Mouse (Mus musculus) heart, embryonic 13.5 days (tissue): Measurements from ENCODE around the gene Erbb4. TPM values are rescaled to one million over a fixed set of nuclear protein-coding genes. Genes with fewer than 3 reads are reported as not detected.

Source experiments
- ATAC-seq: fragments of 200-750 bp; cut with Nextera tagmentation; 2 replicates; pipeline ENCODE4 v1.8.0; 2017; ENCODE audit warnings: moderate TSS enrichment; ENCODE audit not compliant: insufficient number of reproducible peaks, low FRiP score, low TSS enrichment; ENCODE audit errors: extremely low read depth
- H3K27ac ChIP-seq: fragments of 300-500 bp; sonication (generic); replicated peaks from 2 replicates; pipeline ENCODE4 v1.5.1; 2015; ENCODE audit warnings: moderate library complexity, mild to moderate bottlenecking, inconsistent platforms
- H3K27me3 ChIP-seq: fragments of 300-500 bp; sonication (generic); replicated peaks from 2 replicates; pipeline ENCODE4 v1.6.1; 2015; ENCODE audit warnings: mild to moderate bottlenecking, inconsistent platforms
- H3K36me3 ChIP-seq: fragments of 300-500 bp; sonication (generic); 2 replicates; pipeline ENCODE4 v1.6.1; 2015; ENCODE audit warnings: mild to moderate bottlenecking, inconsistent platforms
- H3K4me1 ChIP-seq: fragments of 300-500 bp; sonication (generic); 2 replicates; pipeline ENCODE4 v1.6.1; 2015; ENCODE audit warnings: inconsistent platforms
- H3K4me2 ChIP-seq: fragments of 300-500 bp; sonication (generic); 2 replicates; pipeline ENCODE4 v1.6.1; 2015; ENCODE audit warnings: inconsistent platforms, mild to moderate bottlenecking, moderate library complexity
- H3K4me3 ChIP-seq: fragments of 300-500 bp; sonication (generic); 2 replicates; pipeline ENCODE4 v1.5.1; 2015; ENCODE audit warnings: moderate library complexity, mild to moderate bottlenecking, inconsistent platforms
- H3K9ac ChIP-seq: fragments of 300-500 bp; sonication (generic); 2 replicates; pipeline ENCODE4 v1.6.1; 2015; ENCODE audit warnings: inconsistent platforms, mild to moderate bottlenecking, moderate library complexity
- H3K9me3 ChIP-seq: fragments of 300-500 bp; sonication (generic); 2 replicates; pipeline ENCODE4 v1.6.1; 2016; ENCODE audit warnings: inconsistent platforms
- WGBS: fragments of 180-500 bp; shearing (Covaris S2); methylation state at CpG from one replicate; pipeline ENCODE4 v1.1.7; 2015; ENCODE audit warnings: mixed read lengths; 5-methylcytosine and 5-hydroxymethylcytosine counted together
- polyA plus RNA-seq: library from polyadenylated mRNA; unstranded; fragments of >200 nt; fragmentation: Nextera tagmentation; extraction: Ambion mirVana; gene quantifications from 2 replicates; pipeline ENCODE4 v1.2.1, GENCODE M21; 2015

Erbb4 gene
- polyA plus RNA-seq, 1 experiment from 2014 or later, result 6.2 TPM

- peaks cover 18% of the 10 kb centered on the region for H3K4me1 ChIP-seq
- H3K9ac ChIP-seq, result peak overlapping the region; percentile 92
- 0 out of 2 replicates have a peak, but pooled peaks cover 4% of the 10 kb centered on the region for H3K27me3 ChIP-seq
- peak overlapping the region; percentile 98 for H3K27ac ChIP-seq
- H3K4me2 ChIP-seq, result peak overlapping the region; percentile 81
- under 1% methylated on average over 29 of the region's 29 CpGs for WGBS
- peak overlapping the region; percentile 86 for H3K4me3 ChIP-seq
- ATAC-seq, result no peak
- H3K9me3 ChIP-seq, result no peaks in the 10 kb centered on the region
- H3K36me3 ChIP-seq, result no peaks in the 10 kb centered on the region
Observed at GRCm38 (mm10) chr1:69105493-69106321, 2.2 kb downstream of the Erbb4 start.

- under 1% methylated on average over 13 of the region's 13 CpGs for WGBS
- ATAC-seq, result no peak
- H3K4me3 ChIP-seq, result peak overlapping the region; percentile 86
- peak overlapping the region; percentile 98 for H3K27ac ChIP-seq
- no peaks in the 10 kb centered on the region for H3K36me3 ChIP-seq
- H3K27me3 ChIP-seq, result 0 out of 2 replicates have a peak, but pooled peaks cover 4% of the 10 kb centered on the region
- H3K4me2 ChIP-seq, result peak overlapping the region; percentile 81
- H3K9me3 ChIP-seq, result no peaks in the 10 kb centered on the region
- peaks cover 22% of the 10 kb centered on the region for H3K4me1 ChIP-seq
- H3K9ac ChIP-seq, result peak overlapping the region; percentile 92
Observed at GRCm38 (mm10) chr1:69105096-69105492, 2.8 kb downstream of the Erbb4 start.

- Histone ChIP-seq H3K27ac (0 out of 2 replicates have a peak overlapping the region, but pooled peaks have one; percentile 28), H3K36me3 (no peaks in the 10 kb centered on the region), H3K4me3 (peak overlapping the region; percentile 0; the same call in 1 of the 2 replicates), H3K27me3 (0 out of 2 replicates have a peak, but pooled peaks cover 4% of the 10 kb centered on the region), H3K9me3 (no peaks in the 10 kb centered on the region), H3K4me1 (peaks cover 22% of the 10 kb centered on the region), H3K4me2 (peak overlapping the region; percentile 56), H3K9ac (peak overlapping the region; percentile 50; the same call in 1 of the 2 replicates)
- WGBS, result 51% methylated on average over 6 of the region's 6 CpGs
- no peak for ATAC-seq
Observed at GRCm38 (mm10) chr1:69103211-69103706, 4.6 kb downstream of the Erbb4 start.

- no peak overlapping the region for H3K4me2 ChIP-seq
- H3K27me3 ChIP-seq, result 0 out of 2 replicates have a peak, but pooled peaks cover 4% of the 10 kb centered on the region
- H3K36me3 ChIP-seq, result no peaks in the 10 kb centered on the region
- no peaks in the 10 kb centered on the region for H3K9me3 ChIP-seq
- H3K27ac ChIP-seq, result no peak overlapping the region
- no peak overlapping the region for H3K9ac ChIP-seq
- H3K4me1 ChIP-seq, result peaks cover 22% of the 10 kb centered on the region
- no peak overlapping the region for H3K4me3 ChIP-seq
- no peak for ATAC-seq
- 80% methylated on average over 2 of the region's 2 CpGs for WGBS
Observed at GRCm38 (mm10) chr1:69101670-69102069, 6.2 kb downstream of the Erbb4 start.

GRCm38 (mm10) chr1:69093052-69093451 lies 14.8 kb downstream of the Erbb4 start:
- H3K4me3 ChIP-seq, result no peak overlapping the region
- peaks cover 20% of the 10 kb centered on the region for H3K4me1 ChIP-seq
- no peaks in the 10 kb centered on the region for H3K36me3 ChIP-seq
- no peak overlapping the region for H3K27ac ChIP-seq
- H3K27me3 ChIP-seq, result no peaks in the 10 kb centered on the region
- H3K4me2 ChIP-seq, result no peak overlapping the region
- WGBS, result 41% methylated on average over 3 of the region's 3 CpGs
- H3K9ac ChIP-seq, result no peak overlapping the region
- no peaks in the 10 kb centered on the region for H3K9me3 ChIP-seq
- ATAC-seq, result no peak

GRCm38 (mm10) chr1:69089331-69089730 lies 18.5 kb downstream of the Erbb4 start:
- whole genome bisulfite sequencing, result 50% methylated on average over 1 of the region's 1 CpGs

GRCm38 (mm10) chr1:69085753-69086152 lies 22.1 kb downstream of the Erbb4 start:
- H3K4me3 ChIP-seq, result peak overlapping the region; percentile 44
- H3K27me3 ChIP-seq, result no peaks in the 10 kb centered on the region
- H3K4me2 ChIP-seq, result peak overlapping the region; percentile 64
- no peaks in the 10 kb centered on the region for H3K9me3 ChIP-seq
- no peaks in the 10 kb centered on the region for H3K36me3 ChIP-seq
- 31% methylated on average over 6 of the region's 6 CpGs for WGBS
- H3K9ac ChIP-seq, result peak overlapping the region; percentile 70
- peak overlapping the region; percentile 92 for H3K27ac ChIP-seq
- ATAC-seq, result no peak
- peaks cover 32% of the 10 kb centered on the region for H3K4me1 ChIP-seq

More at GRCm38 (mm10) chr1:69089331-69089730, 18.5 kb downstream of the Erbb4 start:
- Histone ChIP-seq H3K9ac (no peak overlapping the region), H3K27me3 (no peaks in the 10 kb centered on the region), H3K27ac (no peak overlapping the region), H3K4me3 (no peak overlapping the region), H3K36me3 (no peaks in the 10 kb centered on the region), H3K4me1 (peaks cover 33% of the 10 kb centered on the region), H3K4me2 (no peak overlapping the region), H3K9me3 (no peaks in the 10 kb centered on the region)
- ATAC-seq, result no peak

- H3K4me3 ChIP-seq, result no peak overlapping the region
- H3K4me2 ChIP-seq, result no peak overlapping the region
- H3K9ac ChIP-seq, result no peak overlapping the region
- no peaks in the 10 kb centered on the region for H3K36me3 ChIP-seq
- no peaks in the 10 kb centered on the region for H3K27me3 ChIP-seq
- H3K4me1 ChIP-seq, result peaks cover 14% of the 10 kb centered on the region
- no peaks in the 10 kb centered on the region for H3K9me3 ChIP-seq
- ATAC-seq, result no peak
- no peak overlapping the region for H3K27ac ChIP-seq
- 84% methylated on average over 4 of the region's 4 CpGs for WGBS
Observed at GRCm38 (mm10) chr1:69048918-69049317, 58.9 kb downstream of the Erbb4 start.

GRCm38 (mm10) chr1:69046228-69046978 lies 61.5 kb downstream of the Erbb4 start:
- 81% methylated on average over 11 of the region's 11 CpGs for WGBS
- peaks cover 14% of the 10 kb centered on the region for H3K4me1 ChIP-seq
- H3K4me3 ChIP-seq, result no peak overlapping the region
- H3K9ac ChIP-seq, result no peak overlapping the region
- no peaks in the 10 kb centered on the region for H3K9me3 ChIP-seq
- no peak overlapping the region for H3K4me2 ChIP-seq
- H3K27me3 ChIP-seq, result no peaks in the 10 kb centered on the region
- no peak overlapping the region for H3K27ac ChIP-seq
- no peaks in the 10 kb centered on the region for H3K36me3 ChIP-seq
- ATAC-seq, result no peak

GRCm38 (mm10) chr1:69027816-69028215 lies 80.0 kb downstream of the Erbb4 start:
- Histone ChIP-seq H3K9me3 (no peaks in the 10 kb centered on the region), H3K9ac (no peak overlapping the region), H3K36me3 (no peaks in the 10 kb centered on the region), H3K27ac (no peak overlapping the region), H3K4me3 (no peak overlapping the region), H3K4me1 (peaks cover 22% of the 10 kb centered on the region), H3K27me3 (no peaks in the 10 kb centered on the region), H3K4me2 (no peak overlapping the region)
- WGBS, result 53% methylated on average over 5 of the region's 5 CpGs
- ATAC-seq, result no peak

- Histone ChIP-seq H3K27ac (peak overlapping the region; percentile 77), H3K9ac (peak overlapping the region; percentile 13; the same call in 1 of the 2 replicates), H3K36me3 (no peaks in the 10 kb centered on the region), H3K9me3 (no peaks in the 10 kb centered on the region), H3K4me3 (no peak overlapping the region), H3K4me1 (peaks cover 27% of the 10 kb centered on the region), H3K4me2 (peak overlapping the region; percentile 46), H3K27me3 (no peaks in the 10 kb centered on the region)
- WGBS, result 14% methylated on average over 3 of the region's 3 CpGs
- no peak for ATAC-seq
Observed at GRCm38 (mm10) chr1:69024858-69025257, 83.0 kb downstream of the Erbb4 start.
